Mouse (Mus musculus) midbrain, postnatal 0 days (tissue): Measurements from ENCODE around the gene Ppil6. TPM values are rescaled to one million over a fixed set of nuclear protein-coding genes. Genes with fewer than 3 reads are reported as not detected.

Experiments used
- ATAC-seq: fragments of 200-750 bp; cut with Nextera tagmentation; 2 replicates; pipeline ENCODE4 v1.8.0; 2017; ENCODE audit warnings: moderate number of reproducible peaks, mild to moderate bottlenecking, moderate TSS enrichment, moderate library complexity; ENCODE audit not compliant: low FRiP score
- DNase-seq: peaks from one replicate; pipeline ENCODE4 v3.0.0-alpha.2; 2015; ENCODE audit warnings: low spot score
- H3K27ac ChIP-seq: fragments of 300-500 bp; sonication (generic); 2 replicates; pipeline ENCODE4 v1.5.1; 2014; ENCODE audit warnings: low read depth, mild to moderate bottlenecking, low read length, mixed read lengths
- H3K27me3 ChIP-seq: fragments of 300-500 bp; sonication (generic); 2 replicates; pipeline ENCODE4 v1.6.1; 2014; ENCODE audit warnings: low read length, control low read depth, mixed read lengths; ENCODE audit not compliant: insufficient read depth
- H3K36me3 ChIP-seq: fragments of 300-500 bp; sonication (generic); 2 replicates; pipeline ENCODE4 v1.6.1; 2014; ENCODE audit warnings: low read length, control low read depth, mixed read lengths; ENCODE audit not compliant: insufficient read depth
- H3K4me1 ChIP-seq: fragments of 300-500 bp; sonication (generic); 2 replicates; pipeline ENCODE4 v1.6.1; 2014; ENCODE audit warnings: mild to moderate bottlenecking, control low read depth, antibody characterized with exemption, low read length, mixed read lengths; ENCODE audit not compliant: insufficient read depth
- H3K4me2 ChIP-seq: fragments of 300-500 bp; sonication (generic); 2 replicates; pipeline ENCODE4 v1.6.1; 2014; ENCODE audit warnings: low read depth, mild to moderate bottlenecking, low read length, mixed read lengths; ENCODE audit not compliant: poor library complexity, severe bottlenecking
- H3K4me3 ChIP-seq: fragments of 300-500 bp; sonication (generic); 2 replicates; pipeline ENCODE4 v1.5.1; 2014; ENCODE audit warnings: low read depth, mild to moderate bottlenecking, low read length, moderate library complexity
- H3K9ac ChIP-seq: fragments of 300-500 bp; sonication (generic); replicated peaks from 2 replicates; pipeline ENCODE4 v1.6.1; 2014; ENCODE audit warnings: mild to moderate bottlenecking, low read length, moderate library complexity, mixed read lengths; ENCODE audit not compliant: poor library complexity, severe bottlenecking
- H3K9me3 ChIP-seq: fragments of 300-500 bp; sonication (generic); 2 replicates; pipeline ENCODE4 v1.6.1; 2016; ENCODE audit warnings: low read length, control low read depth
- CTCF ChIP-seq: IDR thresholded peaks from 2 replicates; pipeline ENCODE4 v1.5.1; 2016; ENCODE audit warnings: antibody characterized with exemption, mild to moderate bottlenecking
- WGBS: fragments of 180-500 bp; shearing (Covaris S2); extraction: QIAGEN DNeasy Blood & Tissue Kit; methylation state at CpG from one replicate; pipeline ENCODE4 v1.1.7; 2014; 5-methylcytosine and 5-hydroxymethylcytosine counted together
- polyA plus RNA-seq: library from polyadenylated mRNA; unstranded; fragments of >200 nt; fragmentation: Nextera tagmentation; extraction: Ambion mirVana; gene quantifications from 2 replicates; pipeline ENCODE4 v1.2.1, GENCODE M21; 2015
- total RNA-seq: library from RNA; depleted of rRNA; stranded (reverse); fragments of >200 nt; gene quantifications from 2 replicates; pipeline ENCODE4 v1.2.3, GENCODE M21; 2014; rRNA removed

Ppil6 gene
- total RNA-seq: 1.8 and 2.3 TPM in 2 replicates
- 4.7 and 5.3 TPM in 2 replicates for polyA plus RNA-seq

- DNase-seq (peak; percentile 95), ATAC-seq (peak; percentile 92)
- Histone ChIP-seq H3K4me1 (no peaks in the 10 kb centered on the region; the same call in none of the 2 replicates), H3K4me2 (peak within 1 kb of the TSS; percentile 92), H3K4me3 (peak within 1 kb of the TSS; percentile 76), H3K36me3 (peaks cover 12% of the 10 kb centered on the region; the same call in 1 of the 2 replicates), H3K9me3 (no peaks in the 10 kb centered on the region), H3K27me3 (no peaks in the 10 kb centered on the region), H3K27ac (peak within 1 kb of the TSS; percentile 51; the same call in 1 of the 2 replicates), H3K9ac (peak within 1 kb of the TSS; percentile 81)
- peak; percentile 9; the same call in 1 of the 2 replicates for TF ChIP-seq CTCF
- 1% methylated on average over 50 of the region's 50 CpGs for WGBS
These were observed at the start of gene Ppil6, which contains the start of gene Smpd2 for GRCm38 (mm10) chr10:41489708-41490517. Gene Ppil6 (plus strand): TSS chr10:41490439. Gene Smpd2 (minus strand): TSS chr10:41490369.

GRCm38 (mm10) chr10:41448216-41448615 is 42.0 kb upstream of the Ppil6 start:
- Histone ChIP-seq H3K36me3 (0 out of 2 replicates have a peak, but pooled peaks cover 2% of the 10 kb centered on the region), H3K4me2 (no peak overlapping the region), H3K27ac (no peak overlapping the region), H3K4me1 (peaks cover 4% of the 10 kb centered on the region; the same call in 1 of the 2 replicates), H3K27me3 (no peaks in the 10 kb centered on the region), H3K9ac (no peak overlapping the region), H3K4me3 (no peak overlapping the region), H3K9me3 (no peaks in the 10 kb centered on the region)
- ATAC-seq (no peak), DNase-seq (no peak)
- TF ChIP-seq CTCF: no peak
- 80% methylated on average over 1 of the region's 1 CpGs for WGBS

DNA sequence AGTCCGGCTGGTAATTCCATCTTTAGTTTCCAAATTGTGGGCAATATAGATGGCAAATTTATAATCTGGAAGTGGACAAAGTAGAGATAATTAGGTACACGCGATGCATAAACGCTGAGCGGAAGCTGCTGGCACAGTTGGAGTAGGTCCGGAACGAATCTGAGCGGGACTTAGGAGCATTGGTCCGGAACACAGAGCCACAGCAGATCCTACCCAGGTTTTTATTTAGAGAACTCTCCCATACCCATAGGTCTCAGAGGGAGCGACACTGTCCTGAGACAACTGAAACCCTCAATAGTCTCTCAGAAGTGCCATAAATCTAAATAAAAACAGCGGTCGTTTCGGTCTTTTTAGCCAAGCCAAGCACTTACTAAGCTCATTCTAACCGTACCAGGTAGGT is 40.6 kb upstream of the Ppil6 start:
- Histone ChIP-seq H3K4me3 (peak overlapping the region; percentile 78), H3K4me1 (peaks cover 6% of the 10 kb centered on the region; the same call in 1 of the 2 replicates), H3K27ac (peak overlapping the region; percentile 67), H3K9ac (peak overlapping the region; percentile 82), H3K4me2 (peak overlapping the region; percentile 50), H3K36me3 (peaks cover 5% of the 10 kb centered on the region; the same call in 1 of the 2 replicates), H3K9me3 (no peaks in the 10 kb centered on the region), H3K27me3 (no peaks in the 10 kb centered on the region)
- ATAC-seq (peak; percentile 82), DNase-seq (peak; percentile 54)
- TF ChIP-seq CTCF: no peak
- WGBS: 8% methylated on average over 14 of the region's 14 CpGs

GRCm38 (mm10) chr10:41450137-41450670 is 40.0 kb upstream of the Ppil6 start, which contains the start of gene Zbtb24:
Gene Zbtb24 (plus strand): TSS chr10:41450383.
- WGBS: under 1% methylated on average over 49 of the region's 49 CpGs
- Histone ChIP-seq H3K4me1 (peaks cover 6% of the 10 kb centered on the region; the same call in 1 of the 2 replicates), H3K27ac (peak within 1 kb of the TSS; percentile 67), H3K9ac (peak within 1 kb of the TSS; percentile 82), H3K36me3 (peaks cover 9% of the 10 kb centered on the region), H3K27me3 (no peaks in the 10 kb centered on the region), H3K4me3 (peak within 1 kb of the TSS; percentile 78), H3K4me2 (peak within 1 kb of the TSS; percentile 50), H3K9me3 (no peaks in the 10 kb centered on the region)
- ATAC-seq: peak; percentile 95
- peak; percentile 97 for DNase-seq
- TF ChIP-seq CTCF: no peak

DNA sequence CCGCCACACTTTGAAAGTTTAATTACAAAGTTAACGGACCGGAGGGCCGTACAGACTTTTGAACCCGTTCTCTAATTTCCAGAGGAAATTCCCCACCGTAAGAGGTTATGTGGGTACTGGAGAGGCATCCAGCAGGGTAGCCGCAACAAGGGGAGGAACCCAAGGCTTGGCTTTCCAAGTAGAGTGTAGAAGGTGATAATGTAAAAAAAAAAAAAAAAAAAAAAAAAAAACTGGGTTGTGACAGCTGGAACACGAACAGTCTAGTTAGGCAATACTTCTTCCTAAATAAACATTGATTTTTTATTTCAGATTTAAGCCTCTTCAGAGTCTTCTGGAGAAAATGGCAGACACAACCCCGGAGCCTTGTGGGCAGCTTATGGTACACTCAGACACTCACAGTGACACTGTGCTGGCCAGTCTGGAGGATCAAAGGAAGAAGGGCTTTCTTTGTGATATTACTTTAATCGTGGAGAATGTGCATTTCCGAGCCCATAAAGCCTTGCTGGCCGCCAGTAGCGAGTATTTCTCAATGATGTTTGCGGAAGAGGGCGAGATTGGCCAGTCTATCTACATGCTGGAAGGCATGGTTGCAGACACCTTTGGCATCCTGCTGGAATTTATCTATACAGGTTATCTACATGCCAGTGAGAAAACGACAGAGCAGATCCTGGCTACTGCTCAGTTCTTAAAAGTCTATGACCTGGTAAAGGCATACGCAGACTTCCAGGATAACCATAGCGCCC is 39.3 kb upstream of the Ppil6 start:
- WGBS: 54% methylated on average over 18 of the region's 18 CpGs
- peak overlapping the region; percentile 78 for H3K4me3 ChIP-seq
- no peak for TF ChIP-seq CTCF
- peaks cover 15% of the 10 kb centered on the region for H3K36me3 ChIP-seq
- H3K4me1 ChIP-seq: peaks cover 6% of the 10 kb centered on the region; the same call in 1 of the 2 replicates
- no peaks in the 10 kb centered on the region for H3K9me3 ChIP-seq
- 0 out of 2 replicates have a peak overlapping the region, but pooled peaks have one; percentile 44 for H3K27ac ChIP-seq
- DNase-seq (no peak), ATAC-seq (no peak; the same call in 1 of the 2 replicates)
- H3K27me3 ChIP-seq: no peaks in the 10 kb centered on the region
- peak overlapping the region; percentile 82; the same call in 1 of the 2 replicates for H3K9ac ChIP-seq
- peak overlapping the region; percentile 50 for H3K4me2 ChIP-seq
